Mouse (Mus musculus): Measurements from ENCODE around the gene Map3k20. TPM values are rescaled to one million over a fixed set of nuclear protein-coding genes. Genes with fewer than 3 reads are reported as not detected.

The Map3k20 gene
- polyA plus RNA-seq, 1 experiment from 2014 or later = 21.8 TPM

DNA sequence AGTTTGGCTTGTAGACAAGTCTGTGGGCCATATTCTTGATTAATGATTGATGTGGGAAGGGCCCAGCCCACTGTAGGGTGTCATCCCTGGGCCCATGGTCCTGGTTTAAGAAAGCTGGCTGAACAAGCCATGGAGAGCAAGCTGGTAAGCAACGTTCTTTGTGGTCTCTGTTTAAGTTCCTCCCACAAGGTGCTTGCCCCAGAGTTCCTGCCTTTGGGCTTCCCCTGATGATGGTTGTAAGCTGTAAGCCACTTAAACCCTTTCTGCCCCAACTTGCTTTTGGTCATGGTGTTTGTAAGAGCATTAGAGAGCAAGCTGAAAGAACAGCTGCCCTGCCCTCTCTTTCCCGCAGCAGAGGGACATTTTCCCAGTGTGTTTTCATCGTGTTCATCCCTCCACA lies 43.0 kb downstream of the Map3k20 start:
- H3K4me2 ChIP-seq = no peak overlapping the region
- no peak overlapping the region for H3K9ac ChIP-seq
- H3K27ac ChIP-seq = no peak overlapping the region
- no peak overlapping the region for H3K4me3 ChIP-seq
- H3K4me1 ChIP-seq = no peaks in the 10 kb centered on the region
- no peaks in the 10 kb centered on the region for H3K27me3 ChIP-seq
- no peak for ATAC-seq (ENCODE audit: insufficient number of reproducible peaks, low FRiP score, low TSS enrichment, low read depth)
- no peaks in the 10 kb centered on the region for H3K36me3 ChIP-seq
- no peaks in the 10 kb centered on the region for H3K9me3 ChIP-seq
- 69% methylated on average over 3 of the region's 3 CpGs for WGBS

DNA sequence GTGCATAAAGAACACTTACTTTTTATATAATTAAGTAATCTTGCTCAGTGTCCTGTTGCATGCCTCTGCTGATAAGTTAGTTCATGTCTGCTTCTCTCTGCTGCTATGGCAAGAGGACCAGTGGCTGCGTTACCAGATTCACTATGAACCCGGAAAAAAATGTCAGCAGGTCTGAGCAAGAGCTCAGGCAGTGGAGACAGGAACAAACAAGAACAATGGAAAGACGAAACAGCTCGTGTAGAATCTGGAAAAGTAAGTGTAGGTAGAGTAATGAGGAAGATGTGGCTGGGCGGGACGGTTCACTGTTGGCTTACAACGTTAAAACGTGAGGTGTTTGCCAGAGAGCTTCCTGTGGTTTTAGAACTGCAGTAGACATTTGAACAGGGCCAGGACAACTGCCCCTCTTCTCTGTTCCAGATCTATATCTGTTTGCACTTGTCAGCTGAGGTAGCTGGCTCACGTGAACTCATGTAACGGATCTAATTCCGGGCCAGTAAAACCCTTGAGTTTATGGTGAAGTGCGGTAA lies 45.6 kb downstream of the Map3k20 start:
- Histone ChIP-seq H3K27me3 (no peaks in the 10 kb centered on the region), H3K36me3 (no peaks in the 10 kb centered on the region), H3K4me1 (no peaks in the 10 kb centered on the region), H3K4me3 (no peak overlapping the region), H3K4me2 (no peak overlapping the region), H3K27ac (no peak overlapping the region), H3K9me3 (no peaks in the 10 kb centered on the region), H3K9ac (no peak overlapping the region)
- WGBS = 59% methylated on average over 12 of the region's 12 CpGs
- ATAC-seq (ENCODE audit: insufficient number of reproducible peaks, low FRiP score, low TSS enrichment, low read depth) = no peak

DNA sequence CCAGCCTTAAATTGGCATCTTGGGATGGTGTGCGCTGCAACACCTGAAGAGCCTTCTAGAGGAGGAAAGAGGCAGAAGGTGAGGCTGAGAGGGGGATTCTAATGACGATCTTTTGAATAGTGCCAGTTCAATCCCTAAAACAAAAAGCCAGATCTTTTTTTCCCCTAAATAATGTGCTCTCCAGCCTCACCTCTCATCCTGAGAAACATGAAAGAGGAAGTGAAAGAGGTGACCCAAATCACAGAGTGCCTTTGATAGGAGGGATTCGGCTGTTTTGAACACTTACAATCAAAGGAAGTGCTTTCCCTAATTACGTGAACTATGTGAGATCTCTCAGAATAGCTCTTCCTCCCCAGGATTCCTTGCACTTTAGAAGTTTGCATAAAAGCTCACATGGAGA lies 46.6 kb downstream of the Map3k20 start:
- Histone ChIP-seq H3K9ac (no peak overlapping the region), H3K4me1 (no peaks in the 10 kb centered on the region), H3K4me3 (no peak overlapping the region), H3K9me3 (no peaks in the 10 kb centered on the region), H3K27ac (no peak overlapping the region), H3K27me3 (no peaks in the 10 kb centered on the region), H3K36me3 (no peaks in the 10 kb centered on the region), H3K4me2 (no peak overlapping the region)
- WGBS = 74% methylated on average over 4 of the region's 4 CpGs
- no peak for ATAC-seq (ENCODE audit: insufficient number of reproducible peaks, low FRiP score, low TSS enrichment, low read depth)

DNA sequence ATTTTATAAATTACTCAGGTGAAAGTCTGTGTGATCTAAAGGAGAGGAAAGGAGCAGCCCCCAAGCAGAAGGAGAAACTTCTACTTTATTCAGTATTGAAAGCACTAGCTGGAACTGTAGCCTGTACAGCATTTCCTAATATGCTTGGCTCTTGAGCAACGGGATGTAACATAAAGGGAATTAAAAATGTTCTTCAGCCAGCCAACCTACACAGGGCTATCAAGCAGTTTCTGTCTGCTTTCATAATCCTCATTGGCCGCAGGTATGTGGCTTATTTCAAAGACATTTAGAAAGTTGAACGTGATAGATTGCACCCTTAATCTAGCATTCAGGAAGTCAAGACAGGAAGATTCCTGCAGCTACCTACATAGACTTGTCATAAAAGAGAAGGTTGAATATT lies 47.8 kb downstream of the Map3k20 start:
- no peaks in the 10 kb centered on the region for H3K4me1 ChIP-seq
- no peak overlapping the region for H3K4me2 ChIP-seq
- no peaks in the 10 kb centered on the region for H3K9me3 ChIP-seq
- H3K4me3 ChIP-seq = no peak overlapping the region
- H3K27me3 ChIP-seq = no peaks in the 10 kb centered on the region
- no peak overlapping the region for H3K9ac ChIP-seq
- H3K27ac ChIP-seq = no peak overlapping the region
- WGBS = 68% methylated on average over 3 of the region's 3 CpGs
- no peaks in the 10 kb centered on the region for H3K36me3 ChIP-seq
- ATAC-seq (ENCODE audit: insufficient number of reproducible peaks, low FRiP score, low TSS enrichment, low read depth) = no peak

DNA sequence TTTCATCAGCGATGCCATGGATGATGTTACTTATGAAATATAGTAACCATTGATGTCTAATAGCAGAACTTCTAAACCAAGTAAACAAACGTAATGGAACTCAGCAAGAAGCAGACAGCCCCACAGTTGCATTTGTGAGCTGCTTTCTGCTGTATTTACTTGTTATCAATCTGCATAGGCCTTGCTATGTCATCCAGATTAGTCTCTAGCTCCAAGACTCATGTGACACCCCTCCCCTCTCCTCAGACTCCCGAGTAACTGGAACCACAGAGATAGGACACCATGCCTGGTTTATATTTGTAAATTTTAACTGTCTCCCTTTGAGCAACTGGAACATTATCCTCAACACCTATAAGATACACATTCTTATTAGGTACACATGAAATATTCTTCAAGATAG lies 51.4 kb downstream of the Map3k20 start:
- H3K4me1 ChIP-seq = no peaks in the 10 kb centered on the region
- no peaks in the 10 kb centered on the region for H3K36me3 ChIP-seq
- H3K9me3 ChIP-seq = no peaks in the 10 kb centered on the region
- H3K9ac ChIP-seq = no peak overlapping the region
- H3K27me3 ChIP-seq = no peaks in the 10 kb centered on the region
- ATAC-seq (ENCODE audit: insufficient number of reproducible peaks, low FRiP score, low TSS enrichment, low read depth) = no peak
- H3K4me2 ChIP-seq = no peak overlapping the region
- no peak overlapping the region for H3K4me3 ChIP-seq
- 86% methylated on average over 3 of the region's 3 CpGs for WGBS
- H3K27ac ChIP-seq = no peak overlapping the region

DNA sequence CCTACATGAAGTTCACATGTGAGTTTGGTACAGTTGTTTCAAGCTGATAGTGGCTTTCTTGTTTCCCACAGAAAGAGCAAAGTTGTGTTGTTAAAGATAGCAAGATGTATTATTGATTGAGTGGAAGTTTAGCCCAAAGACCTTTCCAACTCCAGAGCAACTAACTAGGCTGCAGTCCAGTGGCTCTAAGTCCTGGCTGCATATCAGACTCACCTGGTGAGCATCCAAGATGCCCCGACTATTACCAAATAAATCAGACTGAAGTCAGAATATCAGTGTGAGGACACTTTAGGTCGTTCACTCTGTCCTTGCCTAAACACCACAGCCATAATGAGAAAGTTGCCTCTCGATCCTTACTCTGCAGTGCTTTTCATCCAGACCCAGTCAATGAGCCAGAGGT lies 59.8 kb downstream of the Map3k20 start:
- no peak for ATAC-seq (ENCODE audit: insufficient number of reproducible peaks, low FRiP score, low TSS enrichment, low read depth)
- no peak overlapping the region for H3K4me2 ChIP-seq
- no peak overlapping the region for H3K4me3 ChIP-seq
- no peaks in the 10 kb centered on the region for H3K27me3 ChIP-seq
- no peak overlapping the region for H3K27ac ChIP-seq
- H3K9me3 ChIP-seq = no peaks in the 10 kb centered on the region
- H3K4me1 ChIP-seq = no peaks in the 10 kb centered on the region
- 77% methylated on average over 3 of the region's 3 CpGs for WGBS
- no peaks in the 10 kb centered on the region for H3K36me3 ChIP-seq
- H3K9ac ChIP-seq = no peak overlapping the region

DNA sequence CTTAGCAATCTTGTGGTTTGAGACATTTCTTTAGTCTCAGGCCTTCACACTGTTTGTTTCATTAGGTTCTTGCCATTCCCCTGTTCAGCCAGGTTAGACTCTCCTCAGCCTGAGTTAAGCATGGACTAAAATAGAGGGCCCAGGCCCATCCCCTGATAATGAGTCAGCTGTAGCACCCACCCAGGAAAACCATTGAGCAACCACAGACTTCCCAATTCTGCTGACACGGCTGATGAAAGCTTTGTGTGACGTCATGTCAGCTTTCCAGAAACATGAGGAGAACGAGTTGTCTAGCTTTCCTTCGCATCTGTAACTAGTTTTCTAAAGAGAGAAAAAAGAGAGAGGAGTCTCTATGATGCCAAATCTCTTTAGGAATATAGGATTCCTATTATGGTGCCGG lies 65.9 kb downstream of the Map3k20 start:
- 65% methylated on average over 5 of the region's 5 CpGs for WGBS
- Histone ChIP-seq H3K4me2 (no peak overlapping the region), H3K9me3 (no peaks in the 10 kb centered on the region), H3K27me3 (no peaks in the 10 kb centered on the region), H3K27ac (no peak overlapping the region), H3K4me1 (no peaks in the 10 kb centered on the region), H3K4me3 (no peak overlapping the region), H3K9ac (no peak overlapping the region), H3K36me3 (no peaks in the 10 kb centered on the region)
- ATAC-seq (ENCODE audit: insufficient number of reproducible peaks, low FRiP score, low TSS enrichment, low read depth) = no peak

DNA sequence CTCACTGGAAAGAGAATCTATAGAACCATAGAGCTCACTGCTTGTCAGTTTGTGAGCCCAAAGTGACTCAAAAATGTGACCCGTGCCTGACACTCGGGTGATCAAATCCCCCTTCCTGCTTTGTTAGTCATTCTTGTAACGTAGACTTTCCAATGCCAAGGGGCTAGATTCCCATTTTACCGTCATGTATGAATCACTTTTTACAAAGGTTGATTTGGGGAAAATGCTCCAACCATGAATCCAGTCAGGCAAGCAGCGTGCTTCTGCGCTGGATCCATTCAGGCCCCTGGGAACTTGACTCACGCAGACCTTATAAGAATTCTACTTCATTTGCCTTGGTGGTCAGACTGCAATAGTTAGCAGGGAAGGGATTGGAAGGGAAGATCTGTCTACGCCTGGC lies 66.3 kb downstream of the Map3k20 start:
- no peak overlapping the region for H3K4me2 ChIP-seq
- no peak for ATAC-seq (ENCODE audit: insufficient number of reproducible peaks, low FRiP score, low TSS enrichment, low read depth)
- no peak overlapping the region for H3K27ac ChIP-seq
- WGBS = 87% methylated on average over 8 of the region's 8 CpGs
- peaks cover 2% of the 10 kb centered on the region; the same call in 1 of the 2 replicates for H3K36me3 ChIP-seq
- no peaks in the 10 kb centered on the region for H3K9me3 ChIP-seq
- no peaks in the 10 kb centered on the region for H3K4me1 ChIP-seq
- H3K27me3 ChIP-seq = no peaks in the 10 kb centered on the region
- H3K9ac ChIP-seq = no peak overlapping the region
- no peak overlapping the region for H3K4me3 ChIP-seq

DNA sequence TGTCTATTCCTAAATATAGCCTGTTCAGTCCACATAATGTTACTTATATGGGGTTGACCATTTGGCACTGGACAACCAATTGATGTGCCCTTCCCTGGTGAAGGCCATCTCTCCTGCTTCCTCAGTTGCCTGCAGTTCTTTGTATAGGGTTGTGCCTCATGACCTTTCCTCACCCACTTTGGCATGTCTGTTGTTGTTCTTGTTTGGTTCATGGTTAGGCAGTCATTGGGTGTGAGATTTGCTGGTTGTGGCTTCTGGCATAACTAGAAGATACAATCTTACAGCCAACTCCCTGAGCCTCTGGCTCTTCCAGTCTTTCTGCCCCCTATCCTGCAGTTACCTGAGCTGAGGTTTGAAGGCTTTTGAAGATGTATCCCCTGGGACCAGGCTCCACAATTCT lies 67.3 kb downstream of the Map3k20 start:
- no peaks in the 10 kb centered on the region for H3K9me3 ChIP-seq
- no peaks in the 10 kb centered on the region for H3K27me3 ChIP-seq
- peaks cover 5% of the 10 kb centered on the region; the same call in 1 of the 2 replicates for H3K36me3 ChIP-seq
- H3K4me2 ChIP-seq = no peak overlapping the region
- ATAC-seq (ENCODE audit: insufficient number of reproducible peaks, low FRiP score, low TSS enrichment, low read depth) = no peak
- H3K4me3 ChIP-seq = no peak overlapping the region
- no peak overlapping the region for H3K27ac ChIP-seq
- H3K4me1 ChIP-seq = no peaks in the 10 kb centered on the region
- no peak overlapping the region for H3K9ac ChIP-seq

DNA sequence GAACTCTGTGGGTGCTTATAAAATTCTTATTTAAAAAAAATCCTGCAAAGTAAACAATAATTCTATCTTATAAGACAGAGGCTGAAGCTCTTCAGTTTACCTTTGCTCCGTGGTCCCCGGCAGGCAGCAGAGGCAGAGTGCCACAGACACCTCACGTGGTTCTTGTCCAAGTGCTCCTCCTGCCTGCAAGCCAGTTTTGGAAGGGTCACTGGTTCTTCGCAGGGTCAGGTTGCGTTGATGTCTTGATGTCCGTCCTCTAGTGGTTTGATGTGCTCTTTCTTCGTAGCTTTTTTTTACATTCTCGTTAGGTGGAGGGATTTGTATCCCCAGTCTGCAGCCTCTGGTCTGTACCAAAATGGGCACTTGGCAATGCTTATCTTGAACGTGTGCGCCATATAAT lies 71.0 kb downstream of the Map3k20 start:
- H3K4me1 ChIP-seq = no peaks in the 10 kb centered on the region
- peaks cover 5% of the 10 kb centered on the region; the same call in 1 of the 2 replicates for H3K36me3 ChIP-seq
- no peak overlapping the region for H3K4me3 ChIP-seq
- no peak overlapping the region for H3K4me2 ChIP-seq
- no peaks in the 10 kb centered on the region for H3K9me3 ChIP-seq
- H3K27me3 ChIP-seq = no peaks in the 10 kb centered on the region
- no peak overlapping the region for H3K27ac ChIP-seq
- ATAC-seq (ENCODE audit: insufficient number of reproducible peaks, low FRiP score, low TSS enrichment, low read depth) = no peak
- 86% methylated on average over 10 of the region's 10 CpGs for WGBS
- no peak overlapping the region for H3K9ac ChIP-seq

DNA sequence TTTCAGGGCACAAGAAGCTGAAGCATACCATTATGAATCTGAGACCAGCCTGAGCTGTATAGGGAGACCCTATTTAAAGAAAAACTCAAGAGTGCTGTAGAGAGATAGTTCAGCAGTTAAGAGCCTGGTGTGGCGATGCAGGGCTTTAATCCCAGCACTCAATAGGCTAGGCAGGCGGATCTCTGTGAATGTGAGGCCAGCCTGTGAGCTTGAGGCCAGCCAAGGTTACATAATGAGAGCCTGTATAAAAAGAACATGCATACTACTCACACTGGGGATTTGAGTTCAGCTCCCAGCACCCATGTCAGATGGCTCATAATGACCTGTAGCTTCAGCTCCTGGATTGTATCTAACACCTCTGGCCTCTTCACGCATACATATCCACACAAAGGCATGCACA lies 76.1 kb downstream of the Map3k20 start:
- 70% methylated on average over 3 of the region's 3 CpGs for WGBS
- no peak overlapping the region for H3K9ac ChIP-seq
- H3K4me1 ChIP-seq = 0 out of 2 replicates have a peak, but pooled peaks cover 4% of the 10 kb centered on the region
- ATAC-seq (ENCODE audit: insufficient number of reproducible peaks, low FRiP score, low TSS enrichment, low read depth) = no peak
- H3K4me3 ChIP-seq = no peak overlapping the region
- H3K27ac ChIP-seq = no peak overlapping the region
- H3K27me3 ChIP-seq = no peaks in the 10 kb centered on the region
- H3K9me3 ChIP-seq = no peaks in the 10 kb centered on the region
- peaks cover 5% of the 10 kb centered on the region; the same call in 1 of the 2 replicates for H3K36me3 ChIP-seq
- H3K4me2 ChIP-seq = no peak overlapping the region

DNA sequence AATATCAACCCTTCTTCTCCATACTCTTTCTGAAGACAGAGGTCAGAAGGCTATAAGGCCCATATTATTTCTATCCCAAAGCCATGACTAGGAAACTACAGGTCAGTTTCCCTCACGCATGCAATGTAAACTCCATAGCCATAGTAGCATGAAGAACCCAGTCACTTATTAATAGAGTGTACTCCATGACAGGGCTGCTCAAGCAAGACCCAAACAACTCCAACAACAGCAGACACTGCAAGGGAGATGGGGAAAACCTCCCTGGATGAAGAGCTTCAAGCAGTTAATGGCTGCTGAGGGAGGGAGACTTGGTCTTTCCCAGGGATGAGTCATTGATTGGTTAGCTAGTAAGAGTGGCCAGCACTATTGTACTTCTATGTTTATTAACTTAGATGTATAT lies 78.0 kb downstream of the Map3k20 start:
- no peaks in the 10 kb centered on the region for H3K36me3 ChIP-seq
- H3K27me3 ChIP-seq = no peaks in the 10 kb centered on the region
- 0 out of 2 replicates have a peak, but pooled peaks cover 4% of the 10 kb centered on the region for H3K4me1 ChIP-seq
- H3K4me3 ChIP-seq = no peak overlapping the region
- H3K9ac ChIP-seq = no peak overlapping the region
- H3K9me3 ChIP-seq = no peaks in the 10 kb centered on the region
- no peak for ATAC-seq (ENCODE audit: insufficient number of reproducible peaks, low FRiP score, low TSS enrichment, low read depth)
- WGBS = 92% methylated on average over 1 of the region's 1 CpGs
- no peak overlapping the region for H3K4me2 ChIP-seq
- no peak overlapping the region for H3K27ac ChIP-seq

DNA sequence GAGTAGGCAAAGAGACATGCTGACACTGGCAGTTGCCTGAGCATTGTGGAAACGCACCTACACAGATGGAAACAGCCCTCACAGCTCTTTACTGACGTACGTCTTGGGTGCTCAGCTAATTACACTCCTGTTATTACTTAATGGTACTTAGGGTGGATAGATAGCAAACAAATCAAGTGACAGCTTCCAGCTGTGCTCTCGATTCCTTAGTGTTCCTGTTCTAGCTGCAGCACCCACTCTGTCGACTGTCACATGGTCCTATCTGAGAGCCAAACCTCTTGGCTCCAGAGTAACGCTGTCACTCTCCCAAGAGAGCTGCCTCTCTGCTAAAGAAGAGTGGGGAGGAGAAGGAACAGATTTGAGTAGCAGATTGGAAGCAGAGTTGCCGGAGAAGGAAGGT lies 80.5 kb downstream of the Map3k20 start:
- H3K4me2 ChIP-seq = no peak overlapping the region
- no peak overlapping the region for H3K27ac ChIP-seq
- H3K4me3 ChIP-seq = no peak overlapping the region
- 0 out of 2 replicates have a peak, but pooled peaks cover 10% of the 10 kb centered on the region for H3K4me1 ChIP-seq
- no peak for ATAC-seq (ENCODE audit: insufficient number of reproducible peaks, low FRiP score, low TSS enrichment, low read depth)
- no peaks in the 10 kb centered on the region for H3K27me3 ChIP-seq
- H3K9ac ChIP-seq = no peak overlapping the region
- no peaks in the 10 kb centered on the region for H3K36me3 ChIP-seq
- H3K9me3 ChIP-seq = no peaks in the 10 kb centered on the region
- WGBS = 56% methylated on average over 7 of the region's 7 CpGs

Data from limb, embryonic 15.5 days (tissue).